Mouse (Mus musculus) embryonic facial prominence, embryonic 14.5 days (tissue): ENCODE data around the gene Grm4. TPM values are rescaled to one million over a fixed set of nuclear protein-coding genes. Genes with fewer than 3 reads are reported as not detected.

Experiments used
- ATAC-seq: fragments of 200-750 bp; cut with Nextera tagmentation; 2 replicates; pipeline ENCODE4 v1.8.0; 2017; ENCODE audit warnings: low read depth, moderate number of reproducible peaks, moderate TSS enrichment
- DNase-seq: peaks from one replicate; pipeline ENCODE4 v3.0.0-alpha.2; 2015; ENCODE audit warnings: low spot score
- H3K27ac ChIP-seq: fragments of 300-500 bp; sonication (generic); replicated peaks from 2 replicates; pipeline ENCODE4 v1.5.1; 2014; ENCODE audit warnings: low read depth, mild to moderate bottlenecking, low read length, moderate library complexity
- H3K27me3 ChIP-seq: fragments of 300-500 bp; sonication (generic); replicated peaks from 2 replicates; pipeline ENCODE4 v1.6.1; 2014; ENCODE audit warnings: low read length; ENCODE audit not compliant: control insufficient read depth, insufficient read depth
- H3K36me3 ChIP-seq: fragments of 300-500 bp; sonication (generic); 2 replicates; pipeline ENCODE4 v1.6.1; 2014; ENCODE audit warnings: low read length, mixed read lengths; ENCODE audit not compliant: control insufficient read depth, insufficient read depth
- H3K4me1 ChIP-seq: fragments of 300-500 bp; sonication (generic); 2 replicates; pipeline ENCODE4 v1.6.1; 2014; ENCODE audit warnings: antibody characterized with exemption, low read length; ENCODE audit not compliant: control insufficient read depth, insufficient read depth
- H3K4me2 ChIP-seq: fragments of 300-500 bp; sonication (generic); 2 replicates; pipeline ENCODE4 v1.6.1; 2014; ENCODE audit warnings: low read depth, mild to moderate bottlenecking, low read length, moderate library complexity, mixed read lengths
- H3K4me3 ChIP-seq: fragments of 300-500 bp; sonication (generic); 2 replicates; pipeline ENCODE4 v1.5.1; 2014; ENCODE audit warnings: low read depth, mild to moderate bottlenecking, low read length
- H3K9ac ChIP-seq: fragments of 300-500 bp; sonication (generic); 2 replicates; pipeline ENCODE4 v1.6.1; 2014; ENCODE audit warnings: low read depth, mild to moderate bottlenecking, low read length, moderate library complexity, mixed read lengths
- H3K9me3 ChIP-seq: fragments of 300-500 bp; sonication (generic); 2 replicates; pipeline ENCODE4 v1.6.1; 2016; ENCODE audit warnings: low read length; ENCODE audit not compliant: control insufficient read depth
- WGBS: fragments of 180-500 bp; shearing (Covaris S2); extraction: QIAGEN DNeasy Blood & Tissue Kit; methylation state at CpG from one replicate; pipeline ENCODE4 v1.1.7; 2014; 5-methylcytosine and 5-hydroxymethylcytosine counted together
- polyA plus RNA-seq: library from polyadenylated mRNA; unstranded; fragments of >200 nt; fragmentation: Nextera tagmentation; extraction: Ambion mirVana; gene quantifications from 2 replicates; pipeline ENCODE4 v1.2.1, GENCODE M21; 2014

Grm4 gene
- polyA plus RNA-seq, 1 experiment from 2014 or later, result 1.2 TPM

- Histone ChIP-seq H3K27me3 (no peaks in the 10 kb centered on the region), H3K4me1 (no peaks in the 10 kb centered on the region), H3K9ac (no peak overlapping the region), H3K4me2 (no peak overlapping the region), H3K36me3 (no peaks in the 10 kb centered on the region), H3K9me3 (0 out of 2 replicates have a peak, but pooled peaks cover 4% of the 10 kb centered on the region), H3K4me3 (no peak overlapping the region), H3K27ac (no peak overlapping the region)
- DNase-seq (no peak), ATAC-seq (no peak)
- WGBS, result 90% methylated on average over 11 of the region's 11 CpGs
Measured at GRCm38 (mm10) chr17:27475650-27476049, 45.6 kb downstream of the Grm4 start.

- Histone ChIP-seq H3K36me3 (no peaks in the 10 kb centered on the region), H3K4me1 (peaks cover 6% of the 10 kb centered on the region; the same call in 1 of the 2 replicates), H3K9me3 (no peaks in the 10 kb centered on the region), H3K9ac (no peak overlapping the region), H3K27me3 (no peaks in the 10 kb centered on the region), H3K4me3 (no peak overlapping the region), H3K27ac (no peak overlapping the region), H3K4me2 (no peak overlapping the region)
- ATAC-seq, result no peak
- DNase-seq, result peak; percentile 71
- WGBS, result 21% methylated on average over 6 of the region's 6 CpGs
Measured at GRCm38 (mm10) chr17:27466620-27467019, 54.6 kb downstream of the Grm4 start.

- 71% methylated on average over 8 of the region's 8 CpGs for WGBS
- Histone ChIP-seq H3K27me3 (no peaks in the 10 kb centered on the region), H3K36me3 (no peaks in the 10 kb centered on the region), H3K4me2 (no peak overlapping the region), H3K9ac (no peak overlapping the region), H3K4me3 (no peak overlapping the region), H3K9me3 (no peaks in the 10 kb centered on the region), H3K27ac (no peak overlapping the region), H3K4me1 (peaks cover 6% of the 10 kb centered on the region; the same call in 1 of the 2 replicates)
- DNase-seq (no peak), ATAC-seq (no peak)
Measured at GRCm38 (mm10) chr17:27465924-27466323, 55.3 kb downstream of the Grm4 start.

- Histone ChIP-seq H3K4me3 (no peak overlapping the region), H3K9ac (no peak overlapping the region), H3K36me3 (no peaks in the 10 kb centered on the region), H3K9me3 (no peaks in the 10 kb centered on the region), H3K4me1 (peaks cover 6% of the 10 kb centered on the region; the same call in 1 of the 2 replicates), H3K27me3 (no peaks in the 10 kb centered on the region), H3K4me2 (no peak overlapping the region), H3K27ac (no peak overlapping the region)
- ATAC-seq (no peak; the same call in 1 of the 2 replicates), DNase-seq (peak; percentile 35)
- WGBS, result 47% methylated on average over 8 of the region's 8 CpGs
Measured at GRCm38 (mm10) chr17:27464327-27464962, 56.8 kb downstream of the Grm4 start.

- Histone ChIP-seq H3K27ac (no peak overlapping the region), H3K27me3 (no peaks in the 10 kb centered on the region), H3K9ac (no peak overlapping the region), H3K4me2 (no peak overlapping the region), H3K9me3 (no peaks in the 10 kb centered on the region), H3K4me1 (peaks cover 6% of the 10 kb centered on the region; the same call in 1 of the 2 replicates), H3K4me3 (no peak overlapping the region), H3K36me3 (no peaks in the 10 kb centered on the region)
- DNase-seq (no peak), ATAC-seq (no peak)
- 59% methylated on average over 10 of the region's 10 CpGs for WGBS
Measured at GRCm38 (mm10) chr17:27459979-27460378, 61.2 kb downstream of the Grm4 start.

- 73% methylated on average over 3 of the region's 3 CpGs for WGBS
- Histone ChIP-seq H3K27ac (no peak overlapping the region), H3K9me3 (no peaks in the 10 kb centered on the region), H3K9ac (no peak overlapping the region), H3K4me2 (no peak overlapping the region), H3K4me1 (no peaks in the 10 kb centered on the region), H3K36me3 (no peaks in the 10 kb centered on the region), H3K4me3 (no peak overlapping the region), H3K27me3 (no peaks in the 10 kb centered on the region)
- ATAC-seq (no peak), DNase-seq (no peak)
Measured at GRCm38 (mm10) chr17:27459241-27459640, 62.0 kb downstream of the Grm4 start.

- Histone ChIP-seq H3K27ac (no peak overlapping the region), H3K4me1 (no peaks in the 10 kb centered on the region), H3K9me3 (no peaks in the 10 kb centered on the region), H3K27me3 (no peaks in the 10 kb centered on the region), H3K36me3 (no peaks in the 10 kb centered on the region), H3K4me2 (no peak overlapping the region), H3K9ac (no peak overlapping the region), H3K4me3 (no peak overlapping the region)
- DNase-seq (no peak), ATAC-seq (no peak)
- WGBS, result 75% methylated on average over 3 of the region's 3 CpGs
Measured at GRCm38 (mm10) chr17:27457863-27458494, 63.2 kb downstream of the Grm4 start.

- no peak overlapping the region for H3K27ac ChIP-seq
- 88% methylated on average over 9 of the region's 9 CpGs for WGBS
- no peak overlapping the region for H3K4me2 ChIP-seq
- no peak overlapping the region for H3K4me3 ChIP-seq
- no peak for DNase-seq
- H3K9ac ChIP-seq, result no peak overlapping the region
- no peaks in the 10 kb centered on the region for H3K9me3 ChIP-seq
- no peaks in the 10 kb centered on the region for H3K4me1 ChIP-seq
- no peaks in the 10 kb centered on the region for H3K27me3 ChIP-seq
- no peak for ATAC-seq
- no peaks in the 10 kb centered on the region for H3K36me3 ChIP-seq
Measured at GRCm38 (mm10) chr17:27457038-27457577, 64.1 kb downstream of the Grm4 start.
